Mouse (Mus musculus) ovary, postnatal 14 days (tissue): ENCODE data around the gene Pbld1.
A peak's percentile ranks its signal among the peaks of the same experiment; 100 is the strongest.

Experiments used
- DNase-seq: peaks from one replicate; pipeline ENCODE4 v3.0.0; 2022; ENCODE audit warnings: low spot score

The Pbld1 gene

DNA sequence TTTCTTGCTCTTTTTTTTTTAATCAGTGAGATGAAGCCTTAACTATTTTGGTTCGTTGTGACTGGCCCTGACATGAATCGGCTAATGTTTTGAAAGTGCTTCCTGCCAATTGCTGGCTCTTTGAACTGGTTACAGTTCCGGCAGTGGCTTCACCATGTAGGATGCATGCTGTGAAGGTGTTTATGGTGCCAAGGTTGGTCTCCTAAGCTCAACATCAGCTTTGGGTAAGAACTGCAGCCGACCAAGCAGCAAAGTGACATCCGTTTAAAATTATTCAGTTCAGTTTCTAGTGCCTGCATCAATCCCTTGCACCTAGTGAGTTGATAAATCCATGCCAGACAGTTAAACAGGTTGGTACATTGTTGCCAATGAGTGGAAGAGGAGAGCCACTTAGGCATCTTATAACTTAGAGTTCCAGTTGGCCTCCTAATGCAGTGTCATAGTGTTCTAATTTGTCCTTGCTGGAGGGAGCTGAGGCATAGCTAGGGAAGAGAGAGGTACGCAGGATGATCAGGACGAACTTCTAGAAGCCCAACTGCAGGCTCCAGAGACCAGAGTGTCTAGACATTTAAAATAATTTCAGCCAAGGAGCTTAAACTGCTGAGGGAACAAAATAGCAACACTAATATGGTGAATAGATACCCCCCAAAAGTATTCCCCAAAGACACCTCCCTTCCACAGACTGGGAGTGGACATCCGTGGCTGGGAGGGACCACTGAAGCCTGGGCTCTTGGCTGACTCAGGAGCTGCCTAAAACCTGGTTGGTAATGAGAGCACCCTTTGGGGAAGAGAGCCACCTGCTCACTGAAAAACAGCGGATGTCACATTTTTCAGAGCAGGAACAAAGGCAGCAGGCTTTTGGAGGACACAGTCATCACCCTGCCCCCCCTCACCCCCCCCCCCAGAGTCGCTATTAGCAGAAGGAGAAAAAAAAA, 32.9 kb downstream of the Pbld1 start:
- DNase-seq: no peak

GRCm38 (mm10) chr10:63096757-63097156, 36.8 kb downstream of the Pbld1 start:
- no peak for DNase-seq

- DNase-seq: no peak
These were observed 38.2 kb downstream of the Pbld1 start for GRCm38 (mm10) chr10:63098191-63098590.

DNA sequence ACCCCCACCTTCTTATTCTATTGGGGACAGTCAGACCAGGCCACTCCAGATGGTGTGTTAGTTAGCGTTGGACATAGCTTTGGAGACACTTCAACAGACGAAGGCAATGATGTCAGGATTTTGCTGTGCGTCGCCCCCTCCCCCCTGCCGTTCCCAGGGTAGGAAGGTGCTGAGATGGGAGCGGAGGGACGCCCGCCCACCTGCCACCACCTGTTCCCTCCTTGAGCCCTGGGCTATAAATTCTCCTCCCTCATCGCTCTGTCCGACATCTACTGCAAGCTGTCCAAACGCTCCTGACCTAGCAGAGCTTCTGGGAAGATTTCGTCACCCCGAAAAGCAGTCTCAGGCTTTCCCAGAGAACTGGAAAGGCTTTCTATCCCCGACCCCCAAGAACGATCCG, 39.6 kb downstream of the Pbld1 start, which contains the start of gene Atoh7:
Atoh7 (plus strand) TSS at position 131 of the 400 bp plus-strand sequence.
- DNase-seq: no peak

DNA sequence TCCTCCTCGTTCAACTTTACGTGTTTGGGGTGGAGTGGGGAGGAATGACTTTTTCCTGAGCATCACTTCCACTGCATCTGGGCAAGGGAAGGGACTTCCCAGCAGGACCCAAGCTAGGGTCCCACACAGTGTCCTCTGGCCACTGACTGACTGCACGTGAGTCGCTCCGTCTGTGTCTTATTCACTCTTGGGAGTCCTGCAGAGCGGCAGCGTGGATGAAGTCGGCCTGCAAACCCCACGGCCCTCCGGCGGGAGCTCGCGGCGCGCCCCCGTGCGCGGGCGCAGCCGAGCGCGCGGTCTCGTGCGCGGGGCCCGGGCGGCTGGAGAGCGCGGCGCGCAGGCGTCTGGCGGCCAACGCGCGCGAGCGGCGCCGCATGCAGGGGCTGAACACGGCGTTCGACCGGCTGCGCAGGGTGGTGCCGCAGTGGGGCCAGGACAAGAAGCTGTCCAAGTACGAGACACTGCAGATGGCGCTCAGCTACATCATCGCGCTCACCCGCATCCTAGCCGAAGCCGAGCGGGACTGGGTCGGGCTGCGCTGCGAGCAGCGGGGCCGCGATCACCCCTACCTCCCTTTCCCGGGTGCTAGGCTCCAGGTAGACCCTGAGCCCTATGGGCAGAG, 40.1 kb downstream of the Pbld1 start:
- peak; percentile 11 for DNase-seq

DNA sequence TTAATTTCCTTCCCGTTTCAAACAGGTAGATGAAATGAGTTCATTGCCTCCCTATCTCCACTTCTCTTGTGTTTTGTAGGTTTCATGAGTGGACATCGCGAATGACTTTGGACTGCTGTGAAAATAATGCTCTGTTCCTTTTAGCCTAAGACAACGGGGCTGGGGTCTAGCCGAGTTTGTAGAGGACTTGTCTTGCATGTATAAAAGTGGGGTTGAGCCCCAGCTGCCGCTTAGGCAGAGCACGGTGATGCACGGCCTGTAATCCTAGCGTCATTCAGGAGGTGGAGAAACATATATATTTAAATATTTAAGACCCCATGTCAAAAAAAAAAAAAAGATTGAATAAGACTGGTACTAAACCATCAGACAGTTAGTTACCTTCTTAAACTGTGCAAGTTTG, 40.7 kb downstream of the Pbld1 start:
- no peak for DNase-seq

GRCm38 (mm10) chr10:63113027-63113604, 53.2 kb downstream of the Pbld1 start:
- DNase-seq: no peak

DNA sequence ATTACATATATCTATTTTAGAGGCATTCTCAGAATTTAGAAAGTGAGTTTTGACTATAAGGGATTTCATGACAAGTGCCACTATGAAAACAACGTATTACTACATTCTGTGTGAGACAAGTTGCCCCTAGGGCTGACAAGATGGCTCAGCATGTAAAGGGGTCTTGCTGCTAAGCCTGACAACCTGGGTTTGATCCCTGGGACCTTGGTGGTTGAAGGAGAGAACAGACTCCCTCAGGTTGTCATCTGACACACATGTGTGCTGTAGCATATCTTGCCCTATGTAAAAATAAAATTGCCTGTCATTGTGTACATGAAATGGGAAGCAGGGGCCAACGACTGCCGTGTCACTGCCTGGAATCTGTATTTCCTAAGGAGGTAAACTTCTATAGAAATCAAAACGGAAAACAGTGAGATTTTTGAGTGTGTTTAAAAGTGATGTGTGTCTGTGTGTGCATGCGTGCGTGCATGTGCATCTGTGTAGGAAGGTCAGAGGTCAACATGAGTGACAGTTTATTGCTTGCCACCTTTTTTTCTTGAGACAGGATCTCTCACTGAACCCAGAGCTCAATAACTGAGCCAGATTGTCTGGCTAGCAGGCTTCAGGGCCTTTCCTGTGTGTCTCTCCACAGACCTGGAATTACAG, 53.9 kb downstream of the Pbld1 start:
- DNase-seq: no peak

DNA sequence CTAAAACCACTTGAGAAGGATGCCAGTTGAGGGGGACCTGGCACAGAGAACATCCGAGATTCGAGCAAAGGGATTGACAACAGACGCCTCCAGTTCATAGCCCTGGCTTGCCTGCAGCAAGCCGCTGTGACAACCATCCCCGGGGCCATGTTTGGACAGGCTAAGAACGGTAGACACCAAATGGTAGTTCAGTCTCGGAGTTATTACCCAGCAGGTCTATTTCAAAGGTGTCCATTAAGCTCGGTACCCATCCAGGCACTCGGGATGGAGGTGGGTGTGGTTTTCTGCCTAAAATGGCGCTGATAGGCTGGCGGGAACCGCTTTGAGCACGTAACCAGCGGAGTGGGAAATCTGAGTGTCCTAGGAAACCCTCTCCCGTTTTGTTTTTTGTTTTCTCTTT, 55.9 kb downstream of the Pbld1 start:
- no peak for DNase-seq

- DNase-seq: no peak
These were observed 56.4 kb downstream of the Pbld1 start for GRCm38 (mm10) chr10:63116376-63116775.

DNA sequence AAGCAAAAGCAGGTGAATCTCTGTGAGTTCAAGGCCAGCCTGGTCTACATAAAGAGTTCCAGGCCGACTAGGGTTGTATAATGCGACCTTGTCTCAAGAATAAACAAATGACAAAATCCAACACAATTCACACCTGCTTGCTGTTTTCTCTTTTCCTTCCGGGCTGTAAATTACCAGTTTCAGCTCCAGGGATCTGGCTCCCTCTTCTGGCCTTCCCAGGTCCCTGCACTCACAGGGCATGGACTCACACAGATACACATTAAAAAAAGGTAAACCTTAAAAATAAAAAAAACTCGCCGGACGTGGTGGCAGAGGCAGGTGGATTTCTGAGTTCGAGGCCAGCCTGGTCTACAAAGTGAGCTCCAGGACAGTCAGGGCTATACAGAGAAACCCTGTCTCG, 57.6 kb downstream of the Pbld1 start:
- no peak for DNase-seq

DNA sequence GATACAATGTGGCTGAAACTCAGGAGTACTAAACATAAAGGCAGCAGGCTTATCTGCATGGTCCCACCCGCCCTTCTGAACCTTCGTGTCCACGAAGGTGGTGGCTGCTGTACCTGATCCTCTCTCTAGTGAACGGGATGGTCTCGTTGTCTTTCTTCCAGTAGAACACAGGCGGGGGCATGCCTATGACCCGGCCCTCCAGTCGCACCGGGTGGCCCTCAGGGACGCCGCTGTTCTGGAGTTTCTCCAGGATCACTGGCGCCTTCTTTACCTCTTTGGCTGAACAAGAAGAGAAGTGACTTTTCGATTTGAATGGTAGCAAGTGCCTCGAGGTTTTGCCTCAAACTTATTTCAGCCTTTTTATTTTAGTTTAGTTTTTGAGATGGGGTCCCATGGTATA, 60.0 kb downstream of the Pbld1 start:
- DNase-seq: no peak

GRCm38 (mm10) chr10:63121961-63122360, 62.0 kb downstream of the Pbld1 start:
- DNase-seq: no peak

GRCm38 (mm10) chr10:63122516-63122915, 62.6 kb downstream of the Pbld1 start:
- DNase-seq: no peak

- DNase-seq: no peak
These were observed 63.2 kb downstream of the Pbld1 start for GRCm38 (mm10) chr10:63123141-63123540.

GRCm38 (mm10) chr10:63124016-63124415, 64.1 kb downstream of the Pbld1 start:
- DNase-seq: no peak

DNA sequence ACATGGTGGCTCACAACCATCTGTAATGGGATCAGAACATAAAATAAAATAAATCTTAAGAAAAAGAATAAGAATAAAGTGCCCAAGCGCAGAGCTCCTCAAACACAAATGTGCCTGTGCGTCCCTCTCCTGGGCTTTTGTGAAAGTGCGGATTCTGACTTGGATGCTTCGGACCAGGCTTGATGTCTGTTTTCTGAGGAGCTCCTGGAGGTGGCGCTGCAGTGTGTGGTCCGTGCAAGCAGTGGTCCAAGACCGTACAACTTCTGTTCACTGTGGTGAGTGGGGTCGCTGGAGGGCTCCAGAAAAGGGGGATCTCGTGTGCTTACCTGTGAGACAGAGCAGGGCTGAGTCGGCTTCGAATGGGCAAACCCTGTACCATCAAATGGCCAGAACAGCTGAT, 65.4 kb downstream of the Pbld1 start:
- DNase-seq: no peak

- DNase-seq: no peak
These were observed 66.2 kb downstream of the Pbld1 start for GRCm38 (mm10) chr10:63126116-63126515.

DNA sequence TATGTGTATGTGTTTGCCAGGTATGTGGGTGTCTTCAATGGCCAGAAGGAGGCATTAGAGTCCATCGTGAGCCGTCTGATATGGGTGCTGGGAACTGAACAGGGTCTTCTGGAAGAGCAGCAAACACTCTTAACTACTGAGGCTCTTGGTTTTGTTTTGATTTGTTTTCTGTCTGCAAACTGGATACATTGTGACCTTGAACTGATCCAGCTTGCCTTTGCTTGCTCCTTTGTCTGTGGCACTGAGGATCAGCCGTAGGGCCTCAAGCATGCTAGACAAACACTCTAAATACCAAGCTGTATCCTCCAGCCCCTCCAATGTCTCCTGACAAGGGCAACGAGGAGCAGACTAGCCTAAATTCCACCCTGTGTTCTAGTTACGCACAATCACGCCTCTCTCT, 67.2 kb downstream of the Pbld1 start:
- DNase-seq: no peak
